Mouse (Mus musculus): ENCODE measurements around the gene Trappc3l.
"Not testable (repeated sequence)": the region's sequence is repeated elsewhere in the genome, so short reads cannot be mapped to it uniquely, and the experiment has no call there.

- not testable (repeated sequence) for TF ChIP-seq CTCF (IDR thresholded peaks at IDR 0.05; ENCODE audit: low read depth, low read length); POLR2A (IDR thresholded peaks at IDR 0.05; ENCODE audit: insufficient read depth, low read length)
Observed at GRCm38 (mm10) chr10:33996686-33997085, 40.7 kb upstream of the Trappc3l start.

Data from ES-Bruce4 (cell line).